Mouse (Mus musculus) heart, embryonic 11.5 days (tissue): ENCODE data around the gene Pole4. TPM values are rescaled to one million over a fixed set of nuclear protein-coding genes. Genes with fewer than 3 reads are reported as not detected.
"Not testable (repeated sequence)": the region's sequence is repeated elsewhere in the genome, so short reads cannot be mapped to it uniquely, and the experiment has no call there.

ENCODE experiments used
- ATAC-seq: fragments of 200-750 bp; cut with Nextera tagmentation; replicated peaks from 2 replicates; pipeline ENCODE4 v1.8.0; 2017; ENCODE audit warnings: moderate library complexity; ENCODE audit not compliant: insufficient number of reproducible peaks, low FRiP score, low TSS enrichment
- H3K27ac ChIP-seq: fragments of 300-500 bp; sonication (generic); 2 replicates; pipeline ENCODE4 v1.5.1; 2014; ENCODE audit warnings: mild to moderate bottlenecking, low read depth, low read length
- H3K27me3 ChIP-seq: fragments of 300-500 bp; sonication (generic); 2 replicates; pipeline ENCODE4 v1.6.1; 2014; ENCODE audit warnings: mild to moderate bottlenecking, low read length, mixed read lengths; ENCODE audit not compliant: control insufficient read depth, insufficient read depth
- H3K36me3 ChIP-seq: fragments of 300-500 bp; sonication (generic); 2 replicates; pipeline ENCODE4 v1.6.1; 2014; ENCODE audit warnings: mild to moderate bottlenecking, low read length, moderate library complexity, mixed read lengths; ENCODE audit not compliant: control insufficient read depth, insufficient read depth
- H3K4me1 ChIP-seq: fragments of 300-500 bp; sonication (generic); 2 replicates; pipeline ENCODE4 v1.6.1; 2014; ENCODE audit warnings: low read length; ENCODE audit not compliant: control insufficient read depth, insufficient read depth
- H3K4me2 ChIP-seq: fragments of 300-500 bp; sonication (generic); 2 replicates; pipeline ENCODE4 v1.6.1; 2014; ENCODE audit warnings: mild to moderate bottlenecking, moderate library complexity
- H3K4me3 ChIP-seq: fragments of 300-500 bp; sonication (generic); 2 replicates; pipeline ENCODE4 v1.5.1; 2014; ENCODE audit warnings: low read depth, low read length
- H3K9ac ChIP-seq: fragments of 300-500 bp; sonication (generic); 2 replicates; pipeline ENCODE4 v1.6.1; 2014; ENCODE audit warnings: mild to moderate bottlenecking, low read depth, low read length, moderate library complexity
- H3K9me3 ChIP-seq: fragments of 300-500 bp; sonication (generic); replicated peaks from 2 replicates; pipeline ENCODE4 v1.6.1; 2016; ENCODE audit warnings: low read length; ENCODE audit not compliant: control insufficient read depth
- WGBS: fragments of 180-500 bp; shearing (Covaris S2); extraction: QIAGEN DNeasy Blood & Tissue Kit; methylation state at CpG from one replicate; pipeline ENCODE4 v1.1.7; 2014; ENCODE audit not compliant: insufficient replicate concordance; 5-methylcytosine and 5-hydroxymethylcytosine counted together
- polyA plus RNA-seq: library from polyadenylated mRNA; unstranded; fragments of >200 nt; fragmentation: Nextera tagmentation; extraction: Ambion mirVana; gene quantifications from 2 replicates; pipeline ENCODE4 v1.2.1, GENCODE M21; 2014

Gene Pole4
- polyA plus RNA-seq, 1 experiment from 2014 or later: 122 TPM

DNA sequence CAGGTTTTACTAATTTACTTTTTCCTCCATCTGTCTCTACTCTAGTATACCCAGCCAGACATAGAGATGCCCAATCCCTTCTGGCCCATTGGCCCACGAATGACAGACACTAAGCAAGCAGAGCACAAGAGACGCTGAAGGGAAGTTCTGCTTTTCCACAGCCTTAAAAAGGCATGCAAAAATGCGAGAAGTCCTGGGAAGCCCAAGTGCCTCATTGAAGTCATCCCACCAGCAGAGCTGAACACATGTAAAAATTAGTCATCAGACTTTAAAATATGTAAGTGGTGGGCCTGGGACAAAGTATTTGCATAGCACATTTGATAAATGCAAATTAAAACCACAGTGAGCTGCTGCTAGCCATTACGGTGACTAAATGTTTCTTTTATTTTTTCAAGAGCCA lies 65.1 kb downstream of the Pole4 start:
- Histone ChIP-seq H3K27ac (no peak overlapping the region), H3K4me3 (no peak overlapping the region), H3K36me3 (0 out of 2 replicates have a peak, but pooled peaks cover 2% of the 10 kb centered on the region), H3K9ac (no peak overlapping the region), H3K4me1 (no peaks in the 10 kb centered on the region), H3K4me2 (no peak overlapping the region), H3K27me3 (no peaks in the 10 kb centered on the region), H3K9me3 (no peaks in the 10 kb centered on the region)
- WGBS: 77% methylated on average over 4 of the region's 4 CpGs
- no peak for ATAC-seq

DNA sequence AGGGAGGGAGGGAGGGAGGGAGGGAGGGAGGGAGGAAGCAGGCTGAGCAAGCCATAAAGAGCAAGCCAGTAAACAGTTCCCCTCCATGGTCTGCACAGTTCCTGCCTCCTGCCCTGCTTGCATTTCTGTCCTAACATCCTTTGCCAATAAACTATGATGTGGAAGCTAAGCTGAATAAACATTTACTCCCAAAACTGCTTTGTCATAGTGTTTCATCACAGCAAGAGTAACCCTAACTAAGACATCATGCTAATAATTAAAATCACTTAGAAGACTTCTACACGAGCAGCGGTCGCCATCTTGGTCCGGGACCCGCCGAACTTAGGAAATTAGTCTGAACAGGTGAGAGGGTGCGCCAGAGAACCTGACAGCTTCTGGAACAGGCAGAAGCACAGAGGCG lies 79.8 kb downstream of the Pole4 start:
- H3K4me3 ChIP-seq, H3K36me3 ChIP-seq, ATAC-seq, H3K4me2 ChIP-seq, H3K9ac ChIP-seq, H3K27ac ChIP-seq, H3K4me1 ChIP-seq, H3K27me3 ChIP-seq, H3K9me3 ChIP-seq: not testable (repeated sequence)
- WGBS: 94% methylated on average over 7 of the region's 8 CpGs

DNA sequence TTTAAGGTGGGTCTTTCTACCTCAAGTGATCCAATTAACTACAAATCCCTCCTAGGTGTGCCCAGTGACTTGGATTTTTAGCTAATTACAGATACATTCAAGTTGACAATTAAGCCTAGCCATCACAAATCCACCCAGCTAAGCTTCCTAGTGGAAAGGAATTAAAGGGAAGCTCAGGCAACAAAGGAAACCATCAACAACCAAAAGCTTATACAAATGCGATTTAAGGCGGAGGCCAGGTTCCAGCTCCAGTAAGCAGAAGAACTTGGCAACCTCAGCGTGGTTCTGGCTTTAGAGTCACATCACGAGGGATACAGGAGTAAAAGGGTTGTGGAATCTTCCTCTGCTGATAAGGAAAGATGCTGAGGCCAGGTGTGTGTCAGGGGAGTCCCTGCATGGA lies 92.0 kb downstream of the Pole4 start:
- Histone ChIP-seq H3K9me3 (no peaks in the 10 kb centered on the region), H3K4me3 (no peak overlapping the region), H3K9ac (no peak overlapping the region), H3K36me3 (no peaks in the 10 kb centered on the region), H3K4me1 (no peaks in the 10 kb centered on the region), H3K4me2 (no peak overlapping the region), H3K27ac (no peak overlapping the region), H3K27me3 (no peaks in the 10 kb centered on the region)
- 72% methylated on average over 4 of the region's 4 CpGs for WGBS
- ATAC-seq: no peak

DNA sequence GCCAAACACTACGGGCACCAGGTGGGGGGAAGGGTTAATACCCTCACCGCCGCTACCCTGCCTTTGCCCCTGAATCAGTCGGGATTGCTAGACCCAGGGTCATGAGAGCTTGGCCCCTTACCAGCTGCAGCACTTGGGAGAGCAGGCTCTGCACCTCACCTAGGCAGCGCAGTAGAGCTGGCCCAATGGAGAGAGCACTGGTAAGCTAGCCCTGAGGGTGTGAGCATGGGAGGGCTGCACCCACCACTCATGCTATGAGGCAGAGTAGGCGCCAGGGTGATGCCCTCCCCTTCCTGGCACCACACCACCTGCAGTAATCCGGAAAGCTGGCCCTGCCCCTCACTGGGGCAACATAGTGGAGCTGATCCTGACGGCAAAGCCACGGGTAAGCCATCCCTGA lies 94.1 kb downstream of the Pole4 start:
- Histone ChIP-seq H3K4me2 (no peak overlapping the region), H3K4me3 (no peak overlapping the region), H3K9ac (no peak overlapping the region), H3K9me3 (no peaks in the 10 kb centered on the region), H3K27ac (no peak overlapping the region), H3K36me3 (no peaks in the 10 kb centered on the region), H3K4me1 (no peaks in the 10 kb centered on the region), H3K27me3 (no peaks in the 10 kb centered on the region)
- no peak for ATAC-seq
- WGBS: 67% methylated on average over 9 of the region's 9 CpGs

DNA sequence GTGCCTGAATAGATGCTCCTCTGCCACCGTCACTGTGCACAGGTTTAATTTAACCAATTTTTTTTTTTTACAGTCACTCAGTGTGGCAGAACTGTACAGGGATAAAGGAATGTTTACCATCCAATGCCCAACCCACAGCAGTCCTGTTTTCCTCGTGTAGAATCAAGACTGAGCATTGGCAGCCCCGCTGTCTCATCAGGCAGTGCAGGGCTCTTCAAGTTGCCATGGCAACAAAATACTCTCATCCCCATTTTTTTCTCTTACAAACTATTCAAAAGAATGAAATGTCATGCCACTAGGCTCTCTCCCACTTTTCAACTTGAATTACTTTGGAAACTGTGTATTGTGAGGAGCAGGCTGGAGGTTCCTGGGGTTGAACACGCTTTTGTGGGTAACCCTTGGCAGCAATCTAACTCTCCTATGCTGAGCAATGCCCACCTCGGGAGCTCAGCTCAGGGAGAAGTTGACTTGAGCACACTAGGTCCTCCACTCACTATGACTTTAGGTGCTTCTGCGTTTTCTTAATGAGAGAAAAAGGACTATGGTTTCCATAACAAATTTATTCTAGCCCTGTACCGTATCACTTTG lies 95.7 kb downstream of the Pole4 start:
- Histone ChIP-seq H3K9me3 (no peaks in the 10 kb centered on the region), H3K4me2 (no peak overlapping the region), H3K4me1 (no peaks in the 10 kb centered on the region), H3K27me3 (no peaks in the 10 kb centered on the region), H3K4me3 (no peak overlapping the region), H3K9ac (no peak overlapping the region), H3K27ac (no peak overlapping the region), H3K36me3 (no peaks in the 10 kb centered on the region)
- 80% methylated on average over 7 of the region's 7 CpGs for WGBS
- no peak for ATAC-seq

DNA sequence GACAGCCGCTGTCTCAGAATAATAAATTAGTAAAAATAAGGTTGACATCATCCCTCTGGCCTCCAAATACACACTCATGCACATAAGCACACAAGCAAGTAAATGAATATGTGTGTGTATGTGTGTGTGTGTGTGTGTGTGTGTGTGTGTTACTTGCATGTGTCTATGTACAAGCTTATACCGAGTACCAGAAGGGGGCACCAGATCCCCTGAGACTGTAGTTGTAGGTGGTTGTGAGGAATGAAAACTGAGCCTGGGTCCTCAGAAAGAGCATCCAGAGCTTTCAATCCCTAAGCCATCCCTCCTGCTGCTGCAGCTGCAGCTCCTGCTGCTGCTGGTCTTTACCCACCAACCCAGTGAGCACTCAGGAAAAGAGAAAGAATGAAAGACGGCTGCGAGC lies 96.4 kb downstream of the Pole4 start:
- Histone ChIP-seq H3K4me1 (no peaks in the 10 kb centered on the region), H3K9ac (no peak overlapping the region), H3K4me2 (no peak overlapping the region), H3K27me3 (no peaks in the 10 kb centered on the region), H3K36me3 (no peaks in the 10 kb centered on the region), H3K9me3 (no peaks in the 10 kb centered on the region), H3K27ac (no peak overlapping the region), H3K4me3 (no peak overlapping the region)
- no peak for ATAC-seq
- 95% methylated on average over 4 of the region's 4 CpGs for WGBS

DNA sequence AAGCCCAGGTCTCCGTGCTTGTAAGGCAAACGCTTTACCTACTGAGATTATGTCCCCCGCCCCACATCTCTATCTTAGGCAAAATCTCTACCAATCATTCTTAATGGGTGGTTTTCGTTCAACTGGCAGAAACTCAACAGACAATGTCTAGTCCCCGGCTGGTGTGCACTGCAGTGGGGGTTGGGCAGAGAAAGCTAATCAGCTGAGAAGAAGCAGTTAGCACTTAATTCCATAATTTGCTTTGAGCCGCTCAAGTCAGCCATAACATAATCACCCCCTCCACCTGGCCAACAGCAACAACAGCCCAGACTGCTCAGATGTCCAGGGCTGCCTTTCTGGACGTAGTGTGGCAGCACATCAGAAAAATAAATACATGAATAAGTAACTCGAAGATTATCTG lies 100.4 kb downstream of the Pole4 start:
- H3K4me3 ChIP-seq: no peak overlapping the region
- H3K36me3 ChIP-seq: no peaks in the 10 kb centered on the region
- no peak overlapping the region for H3K4me2 ChIP-seq
- H3K27me3 ChIP-seq: no peaks in the 10 kb centered on the region
- no peaks in the 10 kb centered on the region for H3K4me1 ChIP-seq
- H3K9me3 ChIP-seq: no peaks in the 10 kb centered on the region
- no peak for ATAC-seq
- no peak overlapping the region for H3K9ac ChIP-seq
- 60% methylated on average over 8 of the region's 8 CpGs for WGBS
- no peak overlapping the region for H3K27ac ChIP-seq

DNA sequence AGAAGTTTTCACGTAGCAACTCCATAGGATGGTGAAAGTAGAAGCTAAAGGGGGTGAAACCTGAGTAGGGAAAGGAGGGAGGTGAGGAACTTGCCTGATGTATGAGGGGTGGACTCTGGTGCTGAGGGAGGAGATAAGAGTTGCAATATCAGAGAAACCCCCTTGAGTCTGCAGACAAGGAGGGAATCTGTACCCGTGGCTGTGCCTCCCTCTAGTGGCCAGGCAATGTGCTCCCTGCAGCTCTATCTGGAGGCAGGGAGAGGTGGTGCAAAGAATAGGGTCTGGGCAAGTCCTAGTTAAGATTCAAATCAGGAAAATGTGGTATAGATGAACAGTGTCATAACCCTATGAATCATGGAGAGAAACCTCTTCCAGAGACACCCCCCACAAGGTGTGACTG lies 101.5 kb downstream of the Pole4 start:
- Histone ChIP-seq H3K27me3 (no peaks in the 10 kb centered on the region), H3K4me3 (no peak overlapping the region), H3K36me3 (no peaks in the 10 kb centered on the region), H3K4me1 (no peaks in the 10 kb centered on the region), H3K27ac (no peak overlapping the region), H3K4me2 (no peak overlapping the region), H3K9me3 (no peaks in the 10 kb centered on the region), H3K9ac (no peak overlapping the region)
- whole genome bisulfite sequencing: 46% methylated on average over 2 of the region's 2 CpGs
- no peak for ATAC-seq

DNA sequence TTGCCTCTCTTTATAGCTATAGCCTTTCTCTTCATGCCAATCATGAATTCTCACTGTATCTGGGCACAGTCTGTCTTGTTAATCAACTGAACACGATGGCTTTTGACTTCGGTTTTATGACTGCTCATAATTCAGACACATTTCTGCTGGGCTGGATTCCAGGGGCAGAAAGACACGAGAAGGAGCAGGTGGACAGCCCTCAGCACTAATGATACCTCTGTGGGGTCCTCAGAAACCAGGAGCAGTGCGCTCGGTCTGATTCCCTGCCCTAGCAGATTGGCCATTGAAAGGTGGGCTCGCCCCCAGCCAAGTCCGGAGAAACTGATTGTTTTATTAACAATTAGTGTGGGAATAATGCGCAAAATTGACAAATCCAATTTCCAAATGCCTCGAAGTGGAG lies 101.9 kb downstream of the Pole4 start:
- ATAC-seq: no peak
- H3K4me2 ChIP-seq: no peak overlapping the region
- H3K27ac ChIP-seq: no peak overlapping the region
- WGBS: 78% methylated on average over 9 of the region's 9 CpGs
- no peaks in the 10 kb centered on the region for H3K9me3 ChIP-seq
- H3K4me3 ChIP-seq: no peak overlapping the region
- H3K36me3 ChIP-seq: no peaks in the 10 kb centered on the region
- no peak overlapping the region for H3K9ac ChIP-seq
- H3K27me3 ChIP-seq: no peaks in the 10 kb centered on the region
- no peaks in the 10 kb centered on the region for H3K4me1 ChIP-seq
